Mouse (Mus musculus): ENCODE measurements at regions not wholly inside any gene's neighbourhood (a gene's known extent, or its start where the extent isn't known, plus 50 kb on each side); places are given as distances from the start of the nearest gene placed in this dataset.

GRCm38 (mm10) chr15:96776476-96777075, 77.0 kb upstream of the Slc38a2 start:
- DNase-seq (ENCODE audit: low read depth in 3 of 3, low spot score in 3 of 3) (no peak), ATAC-seq (ENCODE audit: insufficient read depth) (no peak; the same call in 1 of the 2 replicates)
- peak overlapping the region; percentile 4; the same call in 1 of the 2 replicates for H3K4me2 ChIP-seq (ENCODE audit: low read depth)
- no peaks in the 10 kb centered on the region for H3K36me3 ChIP-seq (replicated peaks; ENCODE audit: control insufficient read depth, insufficient read depth, low read depth)
- 39% methylated on average over 9 of the region's 9 CpGs for WGBS (ENCODE audit: insufficient replicate concordance)
- H3K4me1 ChIP-seq (replicated peaks; ENCODE audit: control insufficient read depth in 2 of 2, insufficient read depth in 2 of 2, low read length in 1 of 2), result peaks cover 0 to 10% of the 10 kb centered on the region in 2 experiments; a peak in 3 of 4 replicates
- no peaks in the 10 kb centered on the region for H3K9me3 ChIP-seq (ENCODE audit: control insufficient read depth, low read length)
- H3K4me3 ChIP-seq (ENCODE audit: insufficient read depth in 1 of 2, low read depth in 2 of 2, low read length in 2 of 2), result no peak overlapping the region
- H3K9ac ChIP-seq (replicated peaks), result no peak overlapping the region
- TF ChIP-seq CTCF (IDR thresholded peaks at IDR 0.05; ENCODE audit: low read depth) (no peak), EP300 (IDR thresholded peaks at IDR 0.05; ENCODE audit: low read depth) (no peak)
- H3K27me3 ChIP-seq (ENCODE audit: control insufficient read depth, insufficient read depth, low read length), result no peaks in the 10 kb centered on the region
- no peak overlapping the region for H3K27ac ChIP-seq

GRCm38 (mm10) chr15:96775129-96775528, 75.6 kb upstream of the Slc38a2 start:
- Histone ChIP-seq H3K27me3 (ENCODE audit: control insufficient read depth, insufficient read depth, low read length) (no peaks in the 10 kb centered on the region), H3K4me2 (ENCODE audit: low read depth) (no peak overlapping the region), H3K27ac (no peak overlapping the region), H3K9ac (replicated peaks) (no peak overlapping the region), H3K36me3 (replicated peaks; ENCODE audit: control insufficient read depth, insufficient read depth, low read depth) (no peaks in the 10 kb centered on the region), H3K4me1 (replicated peaks; ENCODE audit: control insufficient read depth in 2 of 2, insufficient read depth in 2 of 2, low read length in 1 of 2) (peaks cover 0 to 10% of the 10 kb centered on the region in 2 experiments; a peak in 3 of 4 replicates), H3K4me3 (ENCODE audit: insufficient read depth in 1 of 2, low read depth in 2 of 2, low read length in 2 of 2) (no peak overlapping the region), H3K9me3 (ENCODE audit: control insufficient read depth, low read length) (no peaks in the 10 kb centered on the region)
- whole genome bisulfite sequencing (ENCODE audit: insufficient replicate concordance), result 58% methylated on average over 5 of the region's 5 CpGs
- no peak for ATAC-seq (ENCODE audit: insufficient read depth)
- DNase-seq (ENCODE audit: low read depth in 3 of 3, low spot score in 3 of 3), result no peak
- TF ChIP-seq CTCF (IDR thresholded peaks at IDR 0.05; ENCODE audit: low read depth) (no peak), EP300 (IDR thresholded peaks at IDR 0.05; ENCODE audit: low read depth) (no peak)

DNA sequence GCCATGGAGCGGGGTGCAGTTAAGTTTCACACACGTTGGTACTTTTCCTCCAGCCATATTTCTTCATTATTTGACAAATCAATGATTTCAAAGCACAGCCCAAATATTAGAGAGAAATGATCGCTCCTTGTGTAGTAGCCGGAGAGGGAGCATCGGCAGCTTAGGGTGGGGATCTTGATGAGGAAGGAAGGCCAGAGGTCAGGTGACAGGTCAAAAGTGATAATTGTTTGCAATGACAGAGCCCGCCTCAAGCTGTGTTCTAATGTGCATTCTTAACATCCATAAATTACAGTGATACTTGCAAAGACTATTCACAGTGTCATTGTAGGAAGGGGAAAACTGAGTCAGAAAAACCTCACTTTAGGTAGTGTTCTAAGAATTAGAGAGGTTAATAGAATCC, 75.1 kb upstream of the Slc38a2 start:
- no peak overlapping the region for H3K4me2 ChIP-seq (ENCODE audit: low read depth)

GRCm38 (mm10) chr15:96773656-96774055, 74.1 kb upstream of the Slc38a2 start:
- Histone ChIP-seq H3K27ac (no peak overlapping the region), H3K9me3 (ENCODE audit: control insufficient read depth, low read length) (no peaks in the 10 kb centered on the region), H3K9ac (replicated peaks) (no peak overlapping the region), H3K4me2 (ENCODE audit: low read depth) (no peak overlapping the region), H3K27me3 (ENCODE audit: control insufficient read depth, insufficient read depth, low read length) (no peaks in the 10 kb centered on the region), H3K4me1 (replicated peaks; ENCODE audit: control insufficient read depth in 2 of 2, insufficient read depth in 2 of 2, low read length in 1 of 2) (peaks cover 0 to 10% of the 10 kb centered on the region in 2 experiments; a peak in 3 of 4 replicates), H3K4me3 (ENCODE audit: insufficient read depth in 1 of 2, low read depth in 2 of 2, low read length in 2 of 2) (no peak overlapping the region), H3K36me3 (replicated peaks; ENCODE audit: control insufficient read depth, insufficient read depth, low read depth) (no peaks in the 10 kb centered on the region)
- DNase-seq (ENCODE audit: low read depth in 3 of 3, low spot score in 3 of 3) (no peak), ATAC-seq (ENCODE audit: insufficient read depth) (no peak)
- TF ChIP-seq CTCF (IDR thresholded peaks at IDR 0.05; ENCODE audit: low read depth) (no peak), EP300 (IDR thresholded peaks at IDR 0.05; ENCODE audit: low read depth) (no peak)
- WGBS (ENCODE audit: insufficient replicate concordance), result 52% methylated on average over 1 of the region's 1 CpGs

More for the DNA sequence above, 75.1 kb upstream of the Slc38a2 start:
- no peak for TF ChIP-seq EP300 (IDR thresholded peaks at IDR 0.05; ENCODE audit: low read depth)
- no peak for TF ChIP-seq CTCF (IDR thresholded peaks at IDR 0.05; ENCODE audit: low read depth)
- no peak for DNase-seq (ENCODE audit: low read depth in 3 of 3, low spot score in 3 of 3)
- Histone ChIP-seq H3K9me3 (ENCODE audit: control insufficient read depth, low read length) (no peaks in the 10 kb centered on the region), H3K4me1 (replicated peaks; ENCODE audit: control insufficient read depth in 2 of 2, insufficient read depth in 2 of 2, low read length in 1 of 2) (peaks cover 0 to 10% of the 10 kb centered on the region in 2 experiments; a peak in 3 of 4 replicates), H3K27me3 (ENCODE audit: control insufficient read depth, insufficient read depth, low read length) (no peaks in the 10 kb centered on the region), H3K4me3 (ENCODE audit: insufficient read depth in 1 of 2, low read depth in 2 of 2, low read length in 2 of 2) (no peak overlapping the region), H3K36me3 (replicated peaks; ENCODE audit: control insufficient read depth, insufficient read depth, low read depth) (no peaks in the 10 kb centered on the region), H3K9ac (replicated peaks) (no peak overlapping the region), H3K27ac (no peak overlapping the region)
- 49% methylated on average over 6 of the region's 6 CpGs for WGBS (ENCODE audit: insufficient replicate concordance)
- ATAC-seq (ENCODE audit: insufficient read depth), result no peak

DNA sequence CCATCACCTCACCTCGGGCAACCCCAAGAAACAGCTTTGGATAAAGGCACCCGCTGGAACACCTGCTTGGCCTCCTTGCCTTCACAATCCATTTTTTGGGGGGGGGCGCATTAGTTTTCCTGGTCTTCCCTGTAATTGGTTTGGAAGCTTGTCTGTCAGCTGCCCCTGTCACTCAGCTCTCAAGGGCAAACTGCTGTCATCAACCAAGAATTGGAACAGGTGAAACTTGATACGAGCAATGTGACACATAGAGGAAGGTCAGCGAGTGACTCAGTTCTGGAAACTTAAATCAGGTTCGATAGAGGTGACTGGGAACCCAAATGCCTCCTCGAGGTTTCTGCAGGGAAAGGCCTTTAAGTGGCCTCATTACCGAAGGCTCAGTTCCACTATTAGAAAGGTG, 73.2 kb upstream of the Slc38a2 start:
- no peak for TF ChIP-seq EP300 (IDR thresholded peaks at IDR 0.05; ENCODE audit: low read depth)
- no peak for TF ChIP-seq CTCF (IDR thresholded peaks at IDR 0.05; ENCODE audit: low read depth)
- WGBS (ENCODE audit: insufficient replicate concordance), result 68% methylated on average over 8 of the region's 8 CpGs

More for the DNA sequence above, 73.2 kb upstream of the Slc38a2 start:
- Histone ChIP-seq H3K9ac (replicated peaks) (no peak overlapping the region), H3K27ac (no peak overlapping the region), H3K4me2 (ENCODE audit: low read depth) (no peak overlapping the region), H3K36me3 (replicated peaks; ENCODE audit: control insufficient read depth, insufficient read depth, low read depth) (no peaks in the 10 kb centered on the region), H3K4me1 (replicated peaks; ENCODE audit: control insufficient read depth in 2 of 2, insufficient read depth in 2 of 2, low read length in 1 of 2) (peaks cover 0 to 5% of the 10 kb centered on the region in 2 experiments; a peak in 2 of 4 replicates), H3K4me3 (ENCODE audit: insufficient read depth in 1 of 2, low read depth in 2 of 2, low read length in 2 of 2) (no peak overlapping the region), H3K27me3 (ENCODE audit: control insufficient read depth, insufficient read depth, low read length) (no peaks in the 10 kb centered on the region), H3K9me3 (ENCODE audit: control insufficient read depth, low read length) (no peaks in the 10 kb centered on the region)
- ATAC-seq (ENCODE audit: insufficient read depth), result no peak
- no peak for DNase-seq (ENCODE audit: low read depth in 3 of 3, low spot score in 3 of 3)

Measured in liver, embryonic 14.5 days (tissue).